Mouse (Mus musculus) 3134 (cell line): ENCODE data around the gene Trio.

ENCODE experiments used
- DNase-seq: peaks from one replicate; pipeline ENCODE4 v3.0.0-alpha.2; 2011; ENCODE audit warnings: low spot score; ENCODE audit not compliant: insufficient read length; ENCODE audit errors: extremely low read depth

Trio gene

GRCm38 (mm10) chr15:27888153-27888552 lies 137.5 kb downstream of the Trio start:
- no peak for DNase-seq

- DNase-seq: no peak
Observed at GRCm38 (mm10) chr15:27886992-27887391, 138.7 kb downstream of the Trio start.

- DNase-seq: peak; percentile 28
Observed at GRCm38 (mm10) chr15:27884347-27885250, 141.0 kb downstream of the Trio start.

GRCm38 (mm10) chr15:27883881-27884280 lies 141.8 kb downstream of the Trio start:
- no peak for DNase-seq

- DNase-seq: no peak
Observed at GRCm38 (mm10) chr15:27882898-27883297, 142.8 kb downstream of the Trio start.

- no peak for DNase-seq
Observed at GRCm38 (mm10) chr15:27877831-27878230, 147.8 kb downstream of the Trio start.

- no peak for DNase-seq
Observed at GRCm38 (mm10) chr15:27876327-27876726, 149.3 kb downstream of the Trio start.

GRCm38 (mm10) chr15:27875753-27876152 lies 149.9 kb downstream of the Trio start:
- DNase-seq: no peak

- no peak for DNase-seq
Observed at GRCm38 (mm10) chr15:27873747-27874320, 151.8 kb downstream of the Trio start.

- no peak for DNase-seq
Observed at GRCm38 (mm10) chr15:27872286-27872685, 153.4 kb downstream of the Trio start.

GRCm38 (mm10) chr15:27871708-27872107 lies 153.9 kb downstream of the Trio start:
- no peak for DNase-seq

- DNase-seq: no peak
Observed at GRCm38 (mm10) chr15:27871260-27871659, 154.4 kb downstream of the Trio start.

- DNase-seq: no peak
Observed at GRCm38 (mm10) chr15:27869001-27869400, 156.6 kb downstream of the Trio start.

- no peak for DNase-seq
Observed at GRCm38 (mm10) chr15:27867831-27868230, 157.8 kb downstream of the Trio start.

- DNase-seq: no peak
Observed at GRCm38 (mm10) chr15:27866471-27866870, 159.2 kb downstream of the Trio start.

- DNase-seq: no peak
Observed at GRCm38 (mm10) chr15:27866053-27866452, 159.6 kb downstream of the Trio start.

GRCm38 (mm10) chr15:27864397-27864796 lies 161.3 kb downstream of the Trio start:
- no peak for DNase-seq

GRCm38 (mm10) chr15:27862949-27863348 lies 162.7 kb downstream of the Trio start:
- no peak for DNase-seq

- no peak for DNase-seq
Observed at GRCm38 (mm10) chr15:27860439-27860838, 165.2 kb downstream of the Trio start.

- DNase-seq: no peak
Observed at GRCm38 (mm10) chr15:27859590-27859989, 166.1 kb downstream of the Trio start.

GRCm38 (mm10) chr15:27859115-27859514 lies 166.5 kb downstream of the Trio start:
- no peak for DNase-seq

- DNase-seq: no peak
Observed at GRCm38 (mm10) chr15:27858179-27858819, 167.3 kb downstream of the Trio start.
